Mouse (Mus musculus) right cerebral cortex, postnatal 10 days (tissue): ENCODE measurements around the gene Rpap3.
A peak's percentile ranks its signal among the peaks of the same experiment; 100 is the strongest.

Experiments
- DNase-seq, 2 experiments: peaks; one replicate each; pipeline ENCODE4 v3.0.0; 2021; ENCODE audit warnings: low spot score in 2 of 2

The Rpap3 gene

DNA sequence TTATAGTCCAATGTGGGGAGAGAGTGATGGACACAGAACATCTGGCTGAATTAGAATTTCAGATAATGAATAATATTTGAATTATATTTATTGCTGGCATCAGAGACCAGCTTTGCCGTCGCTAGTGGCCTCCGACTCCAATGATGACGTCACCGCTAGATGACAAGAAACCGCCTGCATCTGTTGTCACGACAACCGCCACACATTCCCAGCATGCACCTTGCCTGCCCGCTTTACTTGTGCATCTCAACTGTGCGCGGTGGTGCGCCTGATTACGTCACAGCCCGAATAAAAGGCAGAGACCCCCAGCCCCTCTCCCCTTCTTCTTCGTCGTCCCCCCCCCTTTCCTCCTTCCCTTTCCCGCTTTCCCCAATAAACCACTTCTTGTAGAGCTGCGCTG, 57.4 kb downstream of the Rpap3 start:
- peak; percentile 81 to 90 for DNase-seq

GRCm38 (mm10) chr15:97646426-97646825, 59.2 kb downstream of the Rpap3 start:
- no peak for DNase-seq

DNA sequence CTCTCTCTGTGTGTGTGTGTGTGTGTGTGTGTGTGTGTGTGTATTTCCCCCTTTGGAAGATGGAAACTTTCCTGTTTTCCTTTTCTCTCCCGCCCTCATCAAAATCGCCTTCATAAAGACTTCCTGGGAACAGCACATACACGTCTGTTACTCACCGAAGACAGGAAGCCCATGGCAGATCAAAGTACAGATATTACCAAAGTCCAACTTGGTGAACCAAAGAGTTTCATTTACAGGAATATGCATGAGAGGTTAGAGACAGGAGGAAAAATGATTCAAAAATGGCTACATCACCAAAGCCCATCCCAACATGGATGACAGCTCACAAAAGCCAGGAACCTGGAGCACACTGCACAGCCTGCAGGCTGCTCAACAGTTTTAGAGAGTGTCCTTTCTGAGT, 61.6 kb downstream of the Rpap3 start:
- DNase-seq: no peak
